Mouse (Mus musculus) ES-E14 (cell line): ENCODE results near the gene Auh.

ENCODE experiments used
- CHD2 ChIP-seq: IDR thresholded peaks from 2 replicates; pipeline ENCODE4 v1.6.1; 2014; ENCODE audit warnings: mild to moderate bottlenecking, low read depth, low read length, inconsistent platforms
- HCFC1 ChIP-seq: IDR thresholded peaks from 2 replicates; pipeline ENCODE4 v1.6.1; 2012; ENCODE audit warnings: low read length, inconsistent platforms, borderline replicate concordance; ENCODE audit not compliant: insufficient read depth
- MAFK ChIP-seq: IDR thresholded peaks from 2 replicates; pipeline ENCODE4 v1.6.1; 2014; ENCODE audit warnings: mild to moderate bottlenecking, low read depth, low read length, inconsistent platforms; ENCODE audit not compliant: insufficient read depth
- ZC3H11A ChIP-seq: IDR thresholded peaks from 2 replicates; pipeline ENCODE4 v1.6.1; 2012; ENCODE audit warnings: low read depth, mild to moderate bottlenecking, inconsistent platforms, low read length, borderline replicate concordance
- ZNF384 ChIP-seq: IDR thresholded peaks from 2 replicates; pipeline ENCODE4 v1.6.1; 2012; ENCODE audit warnings: low read depth, low read length, inconsistent platforms

GRCm38 (mm10) chr13:52899664-52900063 is 29.8 kb downstream of the Auh start:
- TF ChIP-seq ZC3H11A (no peak), HCFC1 (no peak), CHD2 (no peak), ZNF384 (no peak), MAFK (no peak)
